Mouse (Mus musculus) hindbrain, embryonic 11.5 days (tissue): Measurements from ENCODE around the gene Camta2. TPM values are rescaled to one million over a fixed set of nuclear protein-coding genes. Genes with fewer than 3 reads are reported as not detected.
A peak's percentile ranks its signal among the peaks of the same experiment; 100 is the strongest.

Experiments
- ATAC-seq: fragments of 200-750 bp; cut with Nextera tagmentation; 2 replicates; pipeline ENCODE4 v1.8.0; 2017; ENCODE audit warnings: mild to moderate bottlenecking, moderate TSS enrichment, moderate library complexity; ENCODE audit not compliant: low FRiP score
- DNase-seq: peaks from one replicate; pipeline ENCODE4 v3.0.0-alpha.2; 2015; ENCODE audit warnings: low spot score
- H3K27ac ChIP-seq: fragments of 300-500 bp; sonication (generic); 2 replicates; pipeline ENCODE4 v1.5.1; 2014; ENCODE audit warnings: mild to moderate bottlenecking, low read depth, low read length
- H3K27me3 ChIP-seq: fragments of 300-500 bp; sonication (generic); 2 replicates; pipeline ENCODE4 v1.6.1; 2014; ENCODE audit warnings: mild to moderate bottlenecking, low read length, moderate library complexity, mixed read lengths; ENCODE audit not compliant: control insufficient read depth, insufficient read depth
- H3K36me3 ChIP-seq: fragments of 300-500 bp; sonication (generic); 2 replicates; pipeline ENCODE4 v1.6.1; 2014; ENCODE audit warnings: mild to moderate bottlenecking, low read length, moderate library complexity, mixed read lengths; ENCODE audit not compliant: control insufficient read depth, insufficient read depth
- H3K4me1 ChIP-seq: fragments of 300-500 bp; sonication (generic); replicated peaks from 2 replicates; pipeline ENCODE4 v1.6.1; 2014; ENCODE audit warnings: low read length, mixed read lengths; ENCODE audit not compliant: control insufficient read depth, insufficient read depth
- H3K4me2 ChIP-seq: fragments of 300-500 bp; sonication (generic); replicated peaks from 2 replicates; pipeline ENCODE4 v1.6.1; 2014; ENCODE audit warnings: mild to moderate bottlenecking, low read depth, low read length
- H3K4me3 ChIP-seq: fragments of 300-500 bp; sonication (generic); 2 replicates; pipeline ENCODE4 v1.5.1; 2014; ENCODE audit warnings: low read depth, low read length
- H3K9ac ChIP-seq: fragments of 300-500 bp; sonication (generic); 2 replicates; pipeline ENCODE4 v1.6.1; 2014; ENCODE audit warnings: low read depth, low read length
- H3K9me3 ChIP-seq: fragments of 300-500 bp; sonication (generic); 2 replicates; pipeline ENCODE4 v1.6.1; 2016; ENCODE audit warnings: low read length; ENCODE audit not compliant: control insufficient read depth
- WGBS: fragments of 180-500 bp; shearing (Covaris S2); extraction: QIAGEN DNeasy Blood & Tissue Kit; methylation state at CpG from one replicate; pipeline ENCODE4 v1.1.7; 2014; 5-methylcytosine and 5-hydroxymethylcytosine counted together
- polyA plus RNA-seq: library from polyadenylated mRNA; unstranded; fragments of >200 nt; fragmentation: Nextera tagmentation; extraction: Ambion mirVana; gene quantifications from 2 replicates; pipeline ENCODE4 v1.2.1, GENCODE M21; 2014

The Camta2 gene
- polyA plus RNA-seq: 8.2 and 9.2 TPM in 2 replicates

DNA sequence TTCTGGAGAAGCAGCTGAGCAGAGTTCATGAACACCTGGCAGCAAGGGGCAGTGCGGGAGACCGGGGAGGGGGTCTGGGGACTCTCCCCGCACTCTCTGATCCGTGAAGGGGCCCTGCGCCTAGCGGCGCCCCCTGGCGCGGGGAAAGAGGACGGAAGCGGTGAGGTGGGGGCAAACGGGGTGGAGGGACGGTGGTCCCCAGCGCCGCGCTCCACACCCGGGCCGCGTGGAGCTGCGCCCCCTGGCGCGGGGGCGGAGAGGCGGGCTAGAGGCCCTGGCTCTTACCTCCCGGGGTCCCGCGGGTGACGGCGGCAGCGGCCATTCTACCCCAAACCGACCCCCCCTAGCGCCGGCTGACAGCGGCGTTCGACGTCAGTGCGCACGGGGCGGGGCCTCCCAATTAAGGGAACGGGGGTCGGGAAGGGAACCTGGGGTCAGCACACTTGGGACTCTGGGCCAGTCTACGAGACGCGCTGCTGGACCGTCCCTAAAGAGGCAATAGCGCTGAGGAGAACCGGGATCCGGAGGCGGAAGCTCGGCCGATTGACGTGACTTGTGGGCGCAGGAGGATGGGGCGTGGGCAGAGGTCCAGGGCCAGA, at the start of gene Camta2:
TSS of gene Camta2 (minus strand) at position 505 of the 599 bp plus-strand sequence.
- DNase-seq (peak; percentile 89), ATAC-seq (peak; percentile 85)
- Histone ChIP-seq H3K27me3 (no peaks in the 10 kb centered on the region), H3K36me3 (no peaks in the 10 kb centered on the region), H3K4me2 (peak within 1 kb of the TSS; percentile 80), H3K9ac (peak within 1 kb of the TSS; percentile 84), H3K27ac (peak within 1 kb of the TSS; percentile 61), H3K9me3 (no peaks in the 10 kb centered on the region), H3K4me1 (peaks cover 9% of the 10 kb centered on the region; the same call in 1 of the 2 replicates), H3K4me3 (peak within 1 kb of the TSS; percentile 67)
- 0% methylated on average over 42 of the region's 55 CpGs for WGBS

- Histone ChIP-seq H3K27ac (no peak overlapping the region), H3K4me1 (no peaks in the 10 kb centered on the region), H3K27me3 (no peaks in the 10 kb centered on the region), H3K4me2 (no peak overlapping the region), H3K9ac (no peak overlapping the region), H3K4me3 (no peak overlapping the region), H3K9me3 (no peaks in the 10 kb centered on the region), H3K36me3 (0 out of 2 replicates have a peak, but pooled peaks cover 2% of the 10 kb centered on the region)
- ATAC-seq: no peak
- 51% methylated on average over 5 of the region's 5 CpGs for WGBS
- DNase-seq: no peak
These were observed 45.4 kb upstream of the Camta2 start for GRCm38 (mm10) chr11:70733256-70733655.

DNA sequence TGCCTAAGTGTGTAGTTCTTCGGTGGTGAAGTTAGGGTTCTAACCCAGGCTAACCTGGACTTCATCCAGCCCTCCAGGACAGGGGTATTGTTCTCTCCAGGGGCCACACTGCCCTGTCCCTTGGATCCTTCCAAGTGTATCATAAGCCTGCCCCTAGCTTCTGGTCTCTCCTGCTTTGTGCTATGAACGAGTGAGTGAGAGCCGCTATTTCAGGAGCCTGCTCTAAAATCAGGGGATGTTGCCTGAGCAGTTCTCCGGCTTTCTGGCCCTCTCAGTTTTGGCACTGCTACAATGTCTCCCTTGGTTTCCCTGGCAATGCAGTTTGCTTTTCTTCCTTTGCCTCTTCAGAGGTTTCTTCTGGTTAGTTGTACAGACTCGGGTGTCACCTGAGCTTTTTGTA, 43.3 kb upstream of the Camta2 start:
- H3K27me3 ChIP-seq: no peaks in the 10 kb centered on the region
- H3K27ac ChIP-seq: no peak overlapping the region
- ATAC-seq: no peak
- H3K4me3 ChIP-seq: no peak overlapping the region
- H3K4me1 ChIP-seq: no peaks in the 10 kb centered on the region
- H3K4me2 ChIP-seq: no peak overlapping the region
- no peaks in the 10 kb centered on the region for H3K9me3 ChIP-seq
- no peak overlapping the region for H3K9ac ChIP-seq
- WGBS: 76% methylated on average over 5 of the region's 5 CpGs
- no peak for DNase-seq
- H3K36me3 ChIP-seq: 0 out of 2 replicates have a peak, but pooled peaks cover 5% of the 10 kb centered on the region

GRCm38 (mm10) chr11:70730427-70731038, 42.6 kb upstream of the Camta2 start:
- no peaks in the 10 kb centered on the region for H3K27me3 ChIP-seq
- 83% methylated on average over 9 of the region's 9 CpGs for WGBS
- ATAC-seq: no peak
- no peak overlapping the region for H3K4me2 ChIP-seq
- no peak for DNase-seq
- peaks cover 5% of the 10 kb centered on the region; the same call in 1 of the 2 replicates for H3K36me3 ChIP-seq
- no peak overlapping the region for H3K4me3 ChIP-seq
- no peak overlapping the region for H3K27ac ChIP-seq
- no peaks in the 10 kb centered on the region for H3K4me1 ChIP-seq
- H3K9me3 ChIP-seq: no peaks in the 10 kb centered on the region
- no peak overlapping the region for H3K9ac ChIP-seq

GRCm38 (mm10) chr11:70727385-70727784, 39.5 kb upstream of the Camta2 start:
- Histone ChIP-seq H3K4me3 (no peak overlapping the region), H3K27ac (no peak overlapping the region), H3K36me3 (peaks cover 9% of the 10 kb centered on the region; the same call in 1 of the 2 replicates), H3K9me3 (no peaks in the 10 kb centered on the region), H3K4me1 (no peaks in the 10 kb centered on the region), H3K9ac (no peak overlapping the region), H3K27me3 (no peaks in the 10 kb centered on the region), H3K4me2 (no peak overlapping the region)
- DNase-seq (no peak), ATAC-seq (no peak)
- 86% methylated on average over 5 of the region's 5 CpGs for WGBS

- DNase-seq (no peak), ATAC-seq (no peak)
- no peak overlapping the region for H3K9ac ChIP-seq
- no peak overlapping the region for H3K4me2 ChIP-seq
- H3K9me3 ChIP-seq: no peaks in the 10 kb centered on the region
- H3K27ac ChIP-seq: no peak overlapping the region
- WGBS: 86% methylated on average over 2 of the region's 2 CpGs
- H3K27me3 ChIP-seq: no peaks in the 10 kb centered on the region
- H3K4me1 ChIP-seq: no peaks in the 10 kb centered on the region
- no peak overlapping the region for H3K4me3 ChIP-seq
- peaks cover 9% of the 10 kb centered on the region; the same call in 1 of the 2 replicates for H3K36me3 ChIP-seq
These were observed 38.7 kb upstream of the Camta2 start for GRCm38 (mm10) chr11:70726585-70726984.

DNA sequence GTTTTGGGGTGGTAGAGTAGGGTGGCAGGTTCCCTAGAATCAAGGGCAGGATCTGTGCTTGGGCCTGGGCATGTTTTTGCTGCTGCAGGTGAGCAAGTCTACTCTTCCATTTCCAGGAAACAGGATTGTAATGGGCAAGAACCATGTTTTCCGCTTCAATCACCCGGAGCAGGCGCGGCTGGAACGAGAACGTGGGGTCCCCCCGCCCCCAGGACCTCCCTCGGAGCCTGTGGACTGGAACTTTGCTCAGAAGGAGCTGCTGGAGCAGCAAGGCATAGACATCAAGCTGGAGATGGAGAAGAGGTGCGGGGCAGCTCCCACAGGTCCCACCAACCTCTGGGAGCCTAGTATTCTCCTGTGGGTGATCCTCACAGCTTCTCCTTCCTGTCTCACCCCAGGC, 36.8 kb upstream of the Camta2 start:
- Histone ChIP-seq H3K27me3 (no peaks in the 10 kb centered on the region), H3K4me1 (no peaks in the 10 kb centered on the region), H3K27ac (no peak overlapping the region), H3K9me3 (no peaks in the 10 kb centered on the region), H3K36me3 (peaks cover 10% of the 10 kb centered on the region; the same call in 1 of the 2 replicates), H3K4me2 (no peak overlapping the region), H3K9ac (no peak overlapping the region), H3K4me3 (no peak overlapping the region)
- DNase-seq (no peak), ATAC-seq (no peak)
- WGBS: 98% methylated on average over 9 of the region's 9 CpGs

GRCm38 (mm10) chr11:70721072-70721471, 33.2 kb upstream of the Camta2 start:
- no peak overlapping the region for H3K9ac ChIP-seq
- H3K4me3 ChIP-seq: no peak overlapping the region
- DNase-seq (no peak), ATAC-seq (no peak)
- no peaks in the 10 kb centered on the region for H3K27me3 ChIP-seq
- WGBS: 96% methylated on average over 3 of the region's 3 CpGs
- no peaks in the 10 kb centered on the region for H3K4me1 ChIP-seq
- no peak overlapping the region for H3K4me2 ChIP-seq
- no peaks in the 10 kb centered on the region for H3K9me3 ChIP-seq
- peaks cover 6% of the 10 kb centered on the region; the same call in 1 of the 2 replicates for H3K36me3 ChIP-seq
- H3K27ac ChIP-seq: no peak overlapping the region

- Histone ChIP-seq H3K27ac (no peak overlapping the region), H3K4me3 (no peak overlapping the region), H3K36me3 (peaks cover 6% of the 10 kb centered on the region; the same call in 1 of the 2 replicates), H3K27me3 (no peaks in the 10 kb centered on the region), H3K9me3 (no peaks in the 10 kb centered on the region), H3K4me2 (no peak overlapping the region), H3K4me1 (no peaks in the 10 kb centered on the region), H3K9ac (no peak overlapping the region)
- 91% methylated on average over 3 of the region's 3 CpGs for whole genome bisulfite sequencing
- ATAC-seq (no peak), DNase-seq (no peak)
These were observed 32.7 kb upstream of the Camta2 start for GRCm38 (mm10) chr11:70720567-70720966.
